19 mouse cellular contexts compared by ENCODE assay signal in genomic region chr1:83701696-83702404, GRCm38 (mm10).
A peak's percentile ranks its signal among the peaks of the same experiment; 100 is the strongest.
DNase-seq lines count a peak whose midpoint lies in the region; ATAC-seq and TF ChIP-seq lines count a peak whose summit lies in the region.
"Had no signal": no experiment of that assay in that cellular context is flagged by ENCODE, and none has a peak within 500 bp of the region (broad histone marks: within the 10 kb centered on the region; RNA-seq: fewer than 3 reads in every experiment).

No protein-coding gene starts in this region.

- ATAC-seq in frontal cortex, adult (ENCODE audit: low TSS enrichment) = peak; percentile 89
- no peak for ATAC-seq in midbrain, embryonic 14.5 days (ENCODE audit: low FRiP score, low TSS enrichment)
- ATAC-seq in midbrain, embryonic 15.5 days (replicated peaks) = no peak
- peak; percentile 54; the same call in 1 of the 2 replicates for ATAC-seq in forebrain, postnatal 0 days
- no peak for ATAC-seq in heart, embryonic 11.5 days (replicated peaks; ENCODE audit: insufficient number of reproducible peaks, low FRiP score, low TSS enrichment)
- ATAC-seq: intestine, embryonic 15.5 days had no signal

- no peak for TF ChIP-seq CTCF in brain, embryonic 14.5 days (IDR thresholded peaks at IDR 0.05; ENCODE audit: borderline replicate concordance, extremely low read depth, insufficient read depth, insufficient read length)
- no peak for TF ChIP-seq CTCF in forebrain, postnatal 0 days (IDR thresholded peaks at IDR 0.05; ENCODE audit: low read depth)

- H3K27ac ChIP-seq in midbrain, embryonic 14.5 days (replicated peaks; ENCODE audit: low read depth, low read length) = no peak overlapping the region
- no peak overlapping the region for H3K27ac ChIP-seq in midbrain, embryonic 15.5 days
- H3K27ac ChIP-seq in forebrain, postnatal 0 days (ENCODE audit: low read depth, low read length) = no peak overlapping the region
- H3K27ac ChIP-seq in heart, embryonic 11.5 days (ENCODE audit: low read depth, low read length) = no peak overlapping the region
- H3K27ac ChIP-seq: embryonic facial prominence, embryonic 12.5 days; heart, adult 2 months; hindbrain, embryonic 10.5 days; intestine, embryonic 15.5 days had no signal

- no peaks in the 10 kb centered on the region for H3K4me1 ChIP-seq in midbrain, embryonic 14.5 days (ENCODE audit: control insufficient read depth, insufficient read depth, low read length)
- H3K4me1 ChIP-seq in midbrain, embryonic 15.5 days = no peaks in the 10 kb centered on the region
- no peaks in the 10 kb centered on the region for H3K4me1 ChIP-seq in forebrain, postnatal 0 days (ENCODE audit: insufficient read depth)
- H3K4me1 ChIP-seq in heart, embryonic 11.5 days (ENCODE audit: control insufficient read depth, insufficient read depth, low read length) = no peaks in the 10 kb centered on the region
- H3K4me1 ChIP-seq: embryonic facial prominence, embryonic 12.5 days; heart, embryonic 12.5 days; hindbrain, embryonic 10.5 days; intestine, embryonic 15.5 days had no signal

- no peaks in the 10 kb centered on the region for H3K36me3 ChIP-seq in midbrain, embryonic 14.5 days (ENCODE audit: control insufficient read depth, insufficient read depth, low read length)
- H3K36me3 ChIP-seq in midbrain, embryonic 15.5 days (replicated peaks) = no peaks in the 10 kb centered on the region
- no peaks in the 10 kb centered on the region for H3K36me3 ChIP-seq in forebrain, postnatal 0 days (ENCODE audit: insufficient read depth)
- H3K36me3 ChIP-seq in heart, embryonic 11.5 days (ENCODE audit: control insufficient read depth, insufficient read depth, low read length) = no peaks in the 10 kb centered on the region
- H3K36me3 ChIP-seq: embryonic facial prominence, embryonic 12.5 days; heart, embryonic 12.5 days; hindbrain, embryonic 10.5 days; intestine, embryonic 15.5 days had no signal

- no peak for TF ChIP-seq POLR2A in brain, embryonic 14.5 days (IDR thresholded peaks at IDR 0.05; ENCODE audit: borderline replicate concordance, extremely low read depth, insufficient read depth, insufficient read length, poor library complexity, severe bottlenecking)

- no peak for DNase-seq in frontal cortex, postnatal 10 days (ENCODE audit: low spot score in 2 of 2)
- DNase-seq in midbrain, embryonic 14.5 days = peak; percentile 24
- DNase-seq in brain, embryonic 14.5 days (ENCODE audit: low read depth) = peak; percentile 64
- peak; percentile 42 for DNase-seq in forebrain, postnatal 0 days
- DNase-seq: adrenal gland, adult 8-10 months; adrenal gland, postnatal 36 days; cerebellum, adult 11-12 months; cerebellum, adult 9-10 months; cerebellum, postnatal 25 days; gastrocnemius, postnatal 14 days; heart, adult 2 months; kidney, adult 18-20 months had no signal

- no peaks in the 10 kb centered on the region for H3K9me3 ChIP-seq in midbrain, embryonic 14.5 days (ENCODE audit: control insufficient read depth, low read length)
- no peaks in the 10 kb centered on the region for H3K9me3 ChIP-seq in midbrain, embryonic 15.5 days
- H3K9me3 ChIP-seq in forebrain, postnatal 0 days (ENCODE audit: low read length) = no peaks in the 10 kb centered on the region
- no peaks in the 10 kb centered on the region for H3K9me3 ChIP-seq in heart, embryonic 11.5 days (replicated peaks; ENCODE audit: control insufficient read depth, low read length)
- H3K9me3 ChIP-seq: embryonic facial prominence, embryonic 12.5 days; heart, embryonic 12.5 days; hindbrain, embryonic 10.5 days; intestine, embryonic 15.5 days had no signal

- no peak overlapping the region for H3K9ac ChIP-seq in midbrain, embryonic 14.5 days (replicated peaks; ENCODE audit: low read length)
- no peak overlapping the region for H3K9ac ChIP-seq in midbrain, embryonic 15.5 days
- H3K9ac ChIP-seq in forebrain, postnatal 0 days = no peak overlapping the region
- H3K9ac ChIP-seq in heart, embryonic 11.5 days (ENCODE audit: low read depth, low read length) = no peak overlapping the region
- H3K9ac ChIP-seq: embryonic facial prominence, embryonic 12.5 days; heart, embryonic 12.5 days; intestine, embryonic 15.5 days had no signal

- 71% methylated on average over 6 of the region's 6 CpGs for WGBS in midbrain, embryonic 14.5 days
- 61% methylated on average over 6 of the region's 6 CpGs for WGBS in midbrain, embryonic 15.5 days
- WGBS in forebrain, postnatal 0 days = 34% methylated on average over 4 of the region's 6 CpGs
- WGBS in heart, embryonic 11.5 days (ENCODE audit: insufficient replicate concordance) = 79% methylated on average over 6 of the region's 6 CpGs

- no peak overlapping the region for H3K4me2 ChIP-seq in midbrain, embryonic 14.5 days (ENCODE audit: low read length)
- no peak overlapping the region for H3K4me2 ChIP-seq in midbrain, embryonic 15.5 days
- H3K4me2 ChIP-seq in forebrain, postnatal 0 days (ENCODE audit: low read depth) = no peak overlapping the region
- no peak overlapping the region for H3K4me2 ChIP-seq in heart, embryonic 11.5 days
- H3K4me2 ChIP-seq: embryonic facial prominence, embryonic 12.5 days; heart, embryonic 12.5 days; intestine, embryonic 15.5 days had no signal

- H3K27me3 ChIP-seq in midbrain, embryonic 14.5 days (ENCODE audit: control insufficient read depth, insufficient read depth, low read length) = no peaks in the 10 kb centered on the region
- H3K27me3 ChIP-seq in midbrain, embryonic 15.5 days (replicated peaks) = no peaks in the 10 kb centered on the region
- H3K27me3 ChIP-seq in forebrain, postnatal 0 days (ENCODE audit: insufficient read depth, low read length) = no peaks in the 10 kb centered on the region
- no peaks in the 10 kb centered on the region for H3K27me3 ChIP-seq in heart, embryonic 11.5 days (ENCODE audit: control insufficient read depth, insufficient read depth, low read length)
- H3K27me3 ChIP-seq: embryonic facial prominence, embryonic 12.5 days; heart, embryonic 12.5 days; intestine, embryonic 15.5 days had no signal

- no peak overlapping the region for H3K4me3 ChIP-seq in midbrain, embryonic 14.5 days (replicated peaks; ENCODE audit: low read depth, low read length)
- no peak overlapping the region for H3K4me3 ChIP-seq in midbrain, embryonic 15.5 days
- no peak overlapping the region for H3K4me3 ChIP-seq in forebrain, postnatal 0 days (ENCODE audit: low read depth, low read length)
- H3K4me3 ChIP-seq in heart, embryonic 11.5 days (ENCODE audit: low read depth, low read length) = no peak overlapping the region
- H3K4me3 ChIP-seq: embryonic facial prominence, embryonic 12.5 days; heart, adult 2 months; heart, embryonic 12.5 days; hindbrain, embryonic 10.5 days; intestine, embryonic 15.5 days had no signal

Comparison
In these comparisons a context has a peak if more than half of its experiments do, and no peak if none do; other contexts are left out.
1. ATAC-seq: peak in frontal cortex, adult (single experiment) and forebrain, postnatal 0 days (single experiment); none in midbrain, embryonic 14.5 days (single experiment), midbrain, embryonic 15.5 days (single experiment) and heart, embryonic 11.5 days (single experiment).
2. DNase-seq: peak in midbrain, embryonic 14.5 days (single experiment), brain, embryonic 14.5 days (single experiment) and forebrain, postnatal 0 days (single experiment); none in frontal cortex, postnatal 10 days (0 of 2).